Mouse (Mus musculus): ENCODE measurements around the gene 1700028J19Rik. TPM values are rescaled to one million over a fixed set of nuclear protein-coding genes. Genes with fewer than 3 reads are reported as not detected.
"Not testable (repeated sequence)": the region's sequence is repeated elsewhere in the genome, so short reads cannot be mapped to it uniquely, and the experiment has no call there.

Gene 1700028J19Rik
- polyA plus RNA-seq, 1 experiment from 2014 or later = 1.1 TPM

- Histone ChIP-seq H3K36me3 (ENCODE audit: control insufficient read depth, insufficient read depth, low read length) (no peaks in the 10 kb centered on the region), H3K27me3 (replicated peaks; ENCODE audit: control insufficient read depth, insufficient read depth, low read length) (no peaks in the 10 kb centered on the region), H3K4me1 (replicated peaks; ENCODE audit: control insufficient read depth, insufficient read depth, low read length) (peaks cover 6% of the 10 kb centered on the region; the same call in 1 of the 2 replicates), H3K9me3 (ENCODE audit: control insufficient read depth, low read length) (no peaks in the 10 kb centered on the region), H3K4me2 (ENCODE audit: low read length) (no peak overlapping the region), H3K4me3 (ENCODE audit: low read depth, low read length) (no peak overlapping the region), H3K27ac (ENCODE audit: low read depth) (no peak overlapping the region), H3K9ac (ENCODE audit: low read length) (no peak overlapping the region)
- DNase-seq (ENCODE audit: low spot score) (no peak), ATAC-seq (replicated peaks; ENCODE audit: low FRiP score, low TSS enrichment, low read depth) (no peak)
- 71% methylated on average over 2 of the region's 2 CpGs for WGBS
Observed at GRCm38 (mm10) chr7:44241163-44241562, 5.3 kb downstream of the 1700028J19Rik start.

- Histone ChIP-seq H3K27ac (ENCODE audit: low read depth) (no peak overlapping the region), H3K36me3 (ENCODE audit: control insufficient read depth, insufficient read depth, low read length) (no peaks in the 10 kb centered on the region)
- 43% methylated on average over 1 of the region's 1 CpGs for WGBS
Observed at GRCm38 (mm10) chr7:44240712-44241111, 5.8 kb downstream of the 1700028J19Rik start.

DNA sequence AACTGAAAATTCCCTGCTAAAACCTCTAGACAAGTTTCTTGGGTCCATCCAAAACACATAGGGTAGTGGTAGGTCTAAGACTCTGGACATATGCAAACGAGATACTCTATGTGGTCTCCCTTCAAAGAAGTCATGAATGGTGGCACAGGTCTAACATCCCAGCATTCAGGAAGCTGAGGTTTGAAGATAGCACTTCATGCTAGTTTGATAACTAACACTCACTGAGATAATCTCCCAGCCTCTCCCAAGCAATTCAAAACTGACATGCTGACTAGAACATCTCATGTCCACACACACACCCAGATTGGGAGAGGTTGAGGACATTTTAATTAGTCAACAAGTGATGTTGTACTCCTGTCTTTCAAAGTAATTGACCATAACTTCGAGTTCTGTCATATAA is 6.6 kb downstream of the 1700028J19Rik start:
- Histone ChIP-seq H3K9me3 (ENCODE audit: control insufficient read depth, low read length) (no peaks in the 10 kb centered on the region), H3K27me3 (replicated peaks; ENCODE audit: control insufficient read depth, insufficient read depth, low read length) (no peaks in the 10 kb centered on the region), H3K4me1 (replicated peaks; ENCODE audit: control insufficient read depth, insufficient read depth, low read length) (no peaks in the 10 kb centered on the region), H3K4me2 (ENCODE audit: low read length) (no peak overlapping the region), H3K36me3 (ENCODE audit: control insufficient read depth, insufficient read depth, low read length) (no peaks in the 10 kb centered on the region), H3K27ac (ENCODE audit: low read depth) (no peak overlapping the region), H3K4me3 (ENCODE audit: low read depth, low read length) (no peak overlapping the region), H3K9ac (ENCODE audit: low read length) (no peak overlapping the region)
- 45% methylated on average over 2 of the region's 2 CpGs for WGBS
- ATAC-seq (replicated peaks; ENCODE audit: low FRiP score, low TSS enrichment, low read depth) (no peak), DNase-seq (ENCODE audit: low spot score) (no peak)

More at GRCm38 (mm10) chr7:44240712-44241111, 5.8 kb downstream of the 1700028J19Rik start:
- Histone ChIP-seq H3K4me2 (ENCODE audit: low read length) (no peak overlapping the region), H3K9me3 (ENCODE audit: control insufficient read depth, low read length) (no peaks in the 10 kb centered on the region), H3K27me3 (replicated peaks; ENCODE audit: control insufficient read depth, insufficient read depth, low read length) (no peaks in the 10 kb centered on the region), H3K9ac (ENCODE audit: low read length) (no peak overlapping the region), H3K4me3 (ENCODE audit: low read depth, low read length) (no peak overlapping the region), H3K4me1 (replicated peaks; ENCODE audit: control insufficient read depth, insufficient read depth, low read length) (peaks cover 6% of the 10 kb centered on the region; the same call in 1 of the 2 replicates)
- ATAC-seq (replicated peaks; ENCODE audit: low FRiP score, low TSS enrichment, low read depth) (no peak), DNase-seq (ENCODE audit: low spot score) (no peak)

GRCm38 (mm10) chr7:44235909-44236308 is 10.6 kb downstream of the 1700028J19Rik start, which contains the start of gene Gm36864:
Gene Gm36864 (plus strand): TSS chr7:44236177.
- Histone ChIP-seq H3K27me3 (replicated peaks; ENCODE audit: control insufficient read depth, insufficient read depth, low read length) (no peaks in the 10 kb centered on the region), H3K9ac (ENCODE audit: low read length) (no peak within 1 kb of the TSS), H3K27ac (ENCODE audit: low read depth) (no peak within 1 kb of the TSS), H3K9me3 (ENCODE audit: control insufficient read depth, low read length) (no peaks in the 10 kb centered on the region), H3K4me1 (replicated peaks; ENCODE audit: control insufficient read depth, insufficient read depth, low read length) (no peaks in the 10 kb centered on the region), H3K36me3 (ENCODE audit: control insufficient read depth, insufficient read depth, low read length) (no peaks in the 10 kb centered on the region), H3K4me2 (ENCODE audit: low read length) (no peak within 1 kb of the TSS), H3K4me3 (ENCODE audit: low read depth, low read length) (no peak within 1 kb of the TSS)
- DNase-seq (ENCODE audit: low spot score) = no peak
- no peak for ATAC-seq (replicated peaks; ENCODE audit: low FRiP score, low TSS enrichment, low read depth)
- 84% methylated on average over 3 of the region's 3 CpGs for WGBS

- Histone ChIP-seq H3K9me3 (ENCODE audit: control insufficient read depth, low read length) (no peaks in the 10 kb centered on the region), H3K4me1 (replicated peaks; ENCODE audit: control insufficient read depth, insufficient read depth, low read length) (no peaks in the 10 kb centered on the region), H3K27me3 (replicated peaks; ENCODE audit: control insufficient read depth, insufficient read depth, low read length) (no peaks in the 10 kb centered on the region), H3K9ac (ENCODE audit: low read length) (no peak within 1 kb of the TSS), H3K4me3 (ENCODE audit: low read depth, low read length) (no peak within 1 kb of the TSS), H3K36me3 (ENCODE audit: control insufficient read depth, insufficient read depth, low read length) (no peaks in the 10 kb centered on the region), H3K27ac (ENCODE audit: low read depth) (no peak within 1 kb of the TSS), H3K4me2 (ENCODE audit: low read length) (no peak within 1 kb of the TSS)
- no peak for DNase-seq (ENCODE audit: low spot score)
- WGBS = 33% methylated on average over 1 of the region's 1 CpGs
- ATAC-seq (replicated peaks; ENCODE audit: low FRiP score, low TSS enrichment, low read depth) = no peak
Observed at GRCm38 (mm10) chr7:44225076-44225475, 21.4 kb downstream of the 1700028J19Rik start, which contains the start of gene Klk1. Gene Klk1 (plus strand): TSS chr7:44225360.

GRCm38 (mm10) chr7:44222335-44222734 is 24.2 kb downstream of the 1700028J19Rik start:
- not testable (repeated sequence) for H3K9ac ChIP-seq (ENCODE audit: low read length); DNase-seq (ENCODE audit: low spot score); H3K4me2 ChIP-seq (ENCODE audit: low read length); H3K36me3 ChIP-seq (ENCODE audit: control insufficient read depth, insufficient read depth, low read length); ATAC-seq (replicated peaks; ENCODE audit: low FRiP score, low TSS enrichment, low read depth); H3K27ac ChIP-seq (ENCODE audit: low read depth); H3K9me3 ChIP-seq (ENCODE audit: control insufficient read depth, low read length); H3K4me1 ChIP-seq (replicated peaks; ENCODE audit: control insufficient read depth, insufficient read depth, low read length); H3K27me3 ChIP-seq (replicated peaks; ENCODE audit: control insufficient read depth, insufficient read depth, low read length); H3K4me3 ChIP-seq (ENCODE audit: low read depth, low read length)
- WGBS = 71% methylated on average over 6 of the region's 6 CpGs

GRCm38 (mm10) chr7:44221601-44222000 is 24.9 kb downstream of the 1700028J19Rik start:
- H3K4me3 ChIP-seq (ENCODE audit: low read depth, low read length); H3K36me3 ChIP-seq (ENCODE audit: control insufficient read depth, insufficient read depth, low read length); H3K9ac ChIP-seq (ENCODE audit: low read length); ATAC-seq (replicated peaks; ENCODE audit: low FRiP score, low TSS enrichment, low read depth); H3K27ac ChIP-seq (ENCODE audit: low read depth); H3K27me3 ChIP-seq (replicated peaks; ENCODE audit: control insufficient read depth, insufficient read depth, low read length); H3K4me2 ChIP-seq (ENCODE audit: low read length); H3K9me3 ChIP-seq (ENCODE audit: control insufficient read depth, low read length); H3K4me1 ChIP-seq (replicated peaks; ENCODE audit: control insufficient read depth, insufficient read depth, low read length); DNase-seq (ENCODE audit: low spot score): not testable (repeated sequence)
- WGBS = 74% methylated on average over 8 of the region's 10 CpGs

DNA sequence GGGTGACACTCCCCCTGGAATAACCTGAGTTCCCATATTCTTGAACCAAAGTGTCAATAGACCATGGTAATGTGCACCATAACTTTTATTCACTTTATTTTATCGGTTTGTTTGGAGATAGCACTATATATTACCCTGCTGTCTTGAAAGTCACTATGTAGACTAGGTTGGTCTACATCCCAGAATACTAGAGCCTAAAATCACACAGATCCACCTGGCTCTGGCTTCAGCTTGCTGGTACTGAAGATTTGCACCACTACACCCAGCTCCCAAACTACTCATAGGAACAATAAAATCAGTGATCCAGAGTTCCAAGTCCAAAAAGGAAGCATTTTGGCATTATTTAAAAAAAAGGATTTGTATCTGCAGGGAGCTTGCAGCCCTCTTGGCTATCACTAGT is 30.9 kb downstream of the 1700028J19Rik start, which contains the start of gene Klk1b5:
Gene Klk1b5, plus strand, starts transcription at position 301 of the 400 bp plus-strand sequence.
- Histone ChIP-seq H3K27ac (ENCODE audit: low read depth) (no peak within 1 kb of the TSS), H3K4me1 (replicated peaks; ENCODE audit: control insufficient read depth, insufficient read depth, low read length) (no peaks in the 10 kb centered on the region), H3K4me3 (ENCODE audit: low read depth, low read length) (no peak within 1 kb of the TSS), H3K36me3 (ENCODE audit: control insufficient read depth, insufficient read depth, low read length) (no peaks in the 10 kb centered on the region), H3K4me2 (ENCODE audit: low read length) (no peak within 1 kb of the TSS), H3K9ac (ENCODE audit: low read length) (no peak within 1 kb of the TSS), H3K9me3 (ENCODE audit: control insufficient read depth, low read length) (no peaks in the 10 kb centered on the region), H3K27me3 (replicated peaks; ENCODE audit: control insufficient read depth, insufficient read depth, low read length) (no peaks in the 10 kb centered on the region)
- ATAC-seq (replicated peaks; ENCODE audit: low FRiP score, low TSS enrichment, low read depth) (no peak), DNase-seq (ENCODE audit: low spot score) (no peak)
- WGBS = 86% methylated on average over 1 of the region's 1 CpGs

DNA sequence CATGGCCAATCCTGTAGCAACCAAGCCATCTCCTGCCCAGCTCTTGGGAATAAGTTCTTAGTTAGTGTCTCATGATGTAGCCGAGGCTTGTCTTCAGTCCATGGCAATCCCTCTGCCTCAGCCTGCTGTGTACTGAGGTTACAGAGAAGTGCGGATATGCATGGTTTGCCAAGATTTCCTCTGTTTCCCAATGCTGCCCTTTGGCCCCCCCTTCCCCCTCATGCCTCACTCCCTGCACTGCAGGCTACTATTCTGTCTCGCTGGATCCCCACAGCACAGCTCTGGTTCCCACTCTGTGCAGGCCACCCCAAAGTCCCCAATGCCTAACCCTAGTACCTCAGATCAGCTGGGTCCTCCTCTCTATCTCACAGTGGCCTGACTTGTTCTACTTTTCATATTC is 38.2 kb downstream of the 1700028J19Rik start:
- no peak overlapping the region for H3K9ac ChIP-seq (ENCODE audit: low read length)
- H3K36me3 ChIP-seq (ENCODE audit: control insufficient read depth, insufficient read depth, low read length) = no peaks in the 10 kb centered on the region
- no peak overlapping the region for H3K27ac ChIP-seq (ENCODE audit: low read depth)
- no peak overlapping the region for H3K4me2 ChIP-seq (ENCODE audit: low read length)
- no peaks in the 10 kb centered on the region for H3K4me1 ChIP-seq (replicated peaks; ENCODE audit: control insufficient read depth, insufficient read depth, low read length)
- ATAC-seq (replicated peaks; ENCODE audit: low FRiP score, low TSS enrichment, low read depth) = no peak
- no peak overlapping the region for H3K4me3 ChIP-seq (ENCODE audit: low read depth, low read length)
- 76% methylated on average over 3 of the region's 3 CpGs for WGBS
- H3K9me3 ChIP-seq (ENCODE audit: control insufficient read depth, low read length) = no peaks in the 10 kb centered on the region
- no peak for DNase-seq (ENCODE audit: low spot score)
- H3K27me3 ChIP-seq (replicated peaks; ENCODE audit: control insufficient read depth, insufficient read depth, low read length) = no peaks in the 10 kb centered on the region

Measured in intestine, embryonic 14.5 days (tissue).